Comparison of ENCODE assay signal across 21 mouse cellular contexts in genomic region chr11:79048906-79049305, GRCm38 (mm10).
DNase-seq lines count a peak whose midpoint lies in the region; ATAC-seq and TF ChIP-seq lines count a peak whose summit lies in the region.
"Had no signal": no experiment of that assay in that cellular context is flagged by ENCODE, and none has a peak within 500 bp of the region (broad histone marks: within the 10 kb centered on the region; RNA-seq: fewer than 3 reads in every experiment).

No protein-coding gene starts in this region.

- H3K4me2 ChIP-seq in hindbrain, postnatal 0 days (ENCODE audit: low read depth, low read length), result no peak overlapping the region
- H3K4me2 ChIP-seq in hindbrain, embryonic 12.5 days (replicated peaks), result no peak overlapping the region
- H3K4me2 ChIP-seq in CH12.LX (ENCODE audit: insufficient read depth, low read depth, poor library complexity, severe bottlenecking), result no peak overlapping the region
- H3K4me2 ChIP-seq: hindbrain, embryonic 13.5 days; intestine, embryonic 15.5 days; liver, embryonic 12.5 days; midbrain, embryonic 12.5 days had no signal

- TF ChIP-seq EP300 in CH12.LX (IDR thresholded peaks at IDR 0.05; ENCODE audit: low read length), result no peak

- WGBS in hindbrain, postnatal 0 days, result 86% methylated on average over 4 of the region's 4 CpGs
- WGBS in hindbrain, embryonic 12.5 days, result 81% methylated on average over 4 of the region's 4 CpGs
- WGBS in lung, adult 2 months, result 80% methylated on average over 4 of the region's 4 CpGs
- 85% methylated on average over 4 of the region's 4 CpGs for WGBS in bone marrow, adult 2 months

- TF ChIP-seq POLR2A in lung, adult 2 months (IDR thresholded peaks at IDR 0.05; ENCODE audit: borderline replicate concordance, extremely low read depth, low read depth, low read length), result no peak
- TF ChIP-seq POLR2A in CH12.LX (IDR thresholded peaks at IDR 0.05; ENCODE audit: low read depth, low read length), result no peak
- no peak for TF ChIP-seq POLR2A in bone marrow, adult 2 months (IDR thresholded peaks at IDR 0.05; ENCODE audit: borderline replicate concordance, control insufficient read depth, low read depth, low read length)

- ATAC-seq in hindbrain, postnatal 0 days, result no peak
- ATAC-seq in hindbrain, embryonic 12.5 days (ENCODE audit: low FRiP score), result no peak
- ATAC-seq: activated CD4-positive, CD25-positive, alpha-beta regulatory T cell, adult 4 months; intestine, embryonic 15.5 days; liver, embryonic 12.5 days had no signal

- TF ChIP-seq CTCF in hindbrain, postnatal 0 days (IDR thresholded peaks at IDR 0.05; ENCODE audit: low read depth), result peak; percentile 8; the same call in 1 of the 2 replicates
- TF ChIP-seq CTCF in lung, adult 2 months (IDR thresholded peaks at IDR 0.05; ENCODE audit: insufficient read depth, low read length), result 0 out of 2 replicates have a peak, but pooled peaks have one; percentile 1
- TF ChIP-seq CTCF in CH12.LX (conservative IDR thresholded peaks at IDR 0.05 in 1 of 2, IDR thresholded peaks at IDR 0.05 in 1 of 2; ENCODE audit: low read depth in 2 of 2, low read length in 2 of 2), result peak; percentile 34 to 41; a peak in 3 of 4 replicates
- peak; percentile 32; the same call in 1 of the 2 replicates for TF ChIP-seq CTCF in bone marrow, adult 2 months (IDR thresholded peaks at IDR 0.05; ENCODE audit: control insufficient read depth, insufficient read depth, low read length)

- H3K4me1 ChIP-seq in hindbrain, postnatal 0 days (ENCODE audit: insufficient read depth, low read length), result peaks cover 5% of the 10 kb centered on the region; the same call in 1 of the 2 replicates
- peaks cover 20% of the 10 kb centered on the region for H3K4me1 ChIP-seq in hindbrain, embryonic 12.5 days
- 0 out of 2 replicates have a peak, but pooled peaks cover 2% of the 10 kb centered on the region for H3K4me1 ChIP-seq in lung, adult 2 months (ENCODE audit: control insufficient read depth, insufficient read depth, low read length)
- peaks cover 22 to 57% of the 10 kb centered on the region in 2 experiments for H3K4me1 ChIP-seq in CH12.LX (ENCODE audit: control insufficient read depth in 1 of 2, insufficient read depth in 2 of 2)
- peaks cover 3% of the 10 kb centered on the region; the same call in 1 of the 2 replicates for H3K4me1 ChIP-seq in bone marrow, adult 2 months (ENCODE audit: control insufficient read depth, insufficient read depth, low read length)

- dilution Hi-C loops in CH12.LX (cut with MboI; ENCODE audit: extremely low pct_ligation_motif_present, extremely low pct_unique_long_range_greater_than_20kb, low sequenced_read_pairs), result no loop called here

- H3K4me3 ChIP-seq in hindbrain, postnatal 0 days (ENCODE audit: low read length), result no peak overlapping the region
- no peak overlapping the region for H3K4me3 ChIP-seq in hindbrain, embryonic 12.5 days
- H3K4me3 ChIP-seq in lung, adult 2 months (replicated peaks; ENCODE audit: extremely low read depth, low read depth, low read length), result no peak overlapping the region
- H3K4me3 ChIP-seq in CH12.LX (replicated peaks in 1 of 3; ENCODE audit: low read depth in 2 of 3, low read length in 2 of 3, poor library complexity in 1 of 3), result no peak overlapping the region
- no peak overlapping the region for H3K4me3 ChIP-seq in bone marrow, adult 2 months (replicated peaks; ENCODE audit: control insufficient read depth, low read depth, low read length)
- H3K4me3 ChIP-seq: heart, embryonic 10.5 days; hindbrain, embryonic 13.5 days; intestine, embryonic 15.5 days; liver, embryonic 12.5 days; midbrain, embryonic 12.5 days had no signal

- in situ Hi-C loops in CH12.LX (cut with MboI; ENCODE audit: low pct_ligation_motif_present, low pct_unique_long_range_greater_than_20kb, low sequenced_read_pairs), result no loop called here

- peaks cover 9% of the 10 kb centered on the region for H3K79me2 ChIP-seq in CH12.LX (replicated peaks; ENCODE audit: control insufficient read depth, extremely low read depth, insufficient read depth, poor library complexity, severe bottlenecking)

- no peaks in the 10 kb centered on the region for H3K9me3 ChIP-seq in hindbrain, postnatal 0 days (ENCODE audit: low read length)
- H3K9me3 ChIP-seq in hindbrain, embryonic 12.5 days (replicated peaks), result no peaks in the 10 kb centered on the region; the same call in 1 of the 2 replicates
- H3K9me3 ChIP-seq in CH12.LX (replicated peaks; ENCODE audit: low read length), result peaks cover 13% of the 10 kb centered on the region
- H3K9me3 ChIP-seq: heart, embryonic 10.5 days; hindbrain, embryonic 13.5 days; intestine, embryonic 15.5 days; liver, embryonic 12.5 days had no signal

- no peaks in the 10 kb centered on the region for H3K36me3 ChIP-seq in hindbrain, postnatal 0 days (ENCODE audit: insufficient read depth, low read length)
- peaks cover 6% of the 10 kb centered on the region for H3K36me3 ChIP-seq in hindbrain, embryonic 12.5 days
- H3K36me3 ChIP-seq in CH12.LX (replicated peaks in 1 of 2; ENCODE audit: control insufficient read depth in 1 of 2, insufficient read depth in 1 of 2, low read length in 1 of 2), result peaks cover 72 to 92% of the 10 kb centered on the region in 2 experiments

- peak; percentile 40 for TF ChIP-seq RAD21 in CH12.LX (IDR thresholded peaks at IDR 0.05; ENCODE audit: low read depth, low read length)

- no peaks in the 10 kb centered on the region for H3K27me3 ChIP-seq in hindbrain, postnatal 0 days (ENCODE audit: insufficient read depth, low read length)
- no peaks in the 10 kb centered on the region for H3K27me3 ChIP-seq in hindbrain, embryonic 12.5 days
- H3K27me3 ChIP-seq in CH12.LX (replicated peaks), result no peaks in the 10 kb centered on the region
- H3K27me3 ChIP-seq: hindbrain, embryonic 13.5 days; intestine, embryonic 15.5 days; liver, embryonic 12.5 days; midbrain, embryonic 12.5 days had no signal

- H3K27ac ChIP-seq in hindbrain, postnatal 0 days, result no peak overlapping the region
- no peak overlapping the region for H3K27ac ChIP-seq in hindbrain, embryonic 12.5 days
- H3K27ac ChIP-seq in CH12.LX (ENCODE audit: insufficient read depth, low read depth), result no peak overlapping the region
- H3K27ac ChIP-seq in bone marrow, adult 2 months (ENCODE audit: control insufficient read depth, insufficient read depth, low read depth, low read length, poor library complexity), result no peak overlapping the region
- H3K27ac ChIP-seq: heart, embryonic 10.5 days; hindbrain, embryonic 13.5 days; intestine, embryonic 15.5 days; liver, embryonic 12.5 days; midbrain, embryonic 12.5 days had no signal

- no peak for DNase-seq in hindbrain, postnatal 0 days (ENCODE audit: low spot score)
- no peak for DNase-seq in lung, adult 2 months
- no peak for DNase-seq in lung, adult 18-20 months
- no peak for DNase-seq in CH12.LX (ENCODE audit: extremely low read depth)
- no peak for DNase-seq in adrenal gland, postnatal 36 days
- DNase-seq in adrenal gland, postnatal 4 days (ENCODE audit: low spot score in 2 of 2), result no peak
- DNase-seq: adrenal gland, postnatal 14 days; cerebellum, postnatal 14 days; gastrocnemius, postnatal 14 days; heart, postnatal 10 days; kidney, postnatal 36 days; lung, postnatal 4 days; thymus, adult 18-20 months had no signal

- no peak overlapping the region for H3K9ac ChIP-seq in hindbrain, postnatal 0 days (replicated peaks; ENCODE audit: low read length)
- H3K9ac ChIP-seq in hindbrain, embryonic 12.5 days, result no peak overlapping the region
- H3K9ac ChIP-seq in CH12.LX (ENCODE audit: insufficient read depth, low read depth), result no peak overlapping the region
- H3K9ac ChIP-seq: hindbrain, embryonic 13.5 days; intestine, embryonic 15.5 days; liver, embryonic 12.5 days; midbrain, embryonic 12.5 days had no signal

TF ChIP-seq in CH12.LX, 34 proteins besides CTCF, POLR2A, EP300 and RAD21:
- TF ChIP-seq SMC3 (IDR thresholded peaks at IDR 0.05; ENCODE audit: low read depth, low read length) (peak; percentile 40; the same call in 1 of the 2 replicates), BHLHE40 (IDR thresholded peaks at IDR 0.05; ENCODE audit: low read depth, low read length) (no peak)
TF ChIP-seq in CH12.LX: peak in this region for 1.
